Mouse (Mus musculus): Measurements from ENCODE around the gene Txlng. TPM values are rescaled to one million over a fixed set of nuclear protein-coding genes. Genes with fewer than 3 reads are reported as not detected.
"Not testable (repeated sequence)": the region's sequence is repeated elsewhere in the genome, so short reads cannot be mapped to it uniquely, and the experiment has no call there.

Txlng gene
- total RNA-seq (2022), result 10 to 100 TPM; 18.5 to 26.1 (median 23.3) TPM

GRCm38 (mm10) chrX:162829203-162829708 is at the start of gene Txlng:
TSS of gene Txlng (minus strand) at chrX:162829454.
- peak; percentile 95 to 98 for DNase-seq (ENCODE audit: low spot score in 2 of 2)

GRCm38 (mm10) chrX:162878236-162878635 is 49.0 kb upstream of the Txlng start:
- DNase-seq (ENCODE audit: low spot score in 2 of 2), result no peak

GRCm38 (mm10) chrX:162873761-162874160 is 44.5 kb upstream of the Txlng start:
- DNase-seq (ENCODE audit: low spot score in 2 of 2), result no peak

DNA sequence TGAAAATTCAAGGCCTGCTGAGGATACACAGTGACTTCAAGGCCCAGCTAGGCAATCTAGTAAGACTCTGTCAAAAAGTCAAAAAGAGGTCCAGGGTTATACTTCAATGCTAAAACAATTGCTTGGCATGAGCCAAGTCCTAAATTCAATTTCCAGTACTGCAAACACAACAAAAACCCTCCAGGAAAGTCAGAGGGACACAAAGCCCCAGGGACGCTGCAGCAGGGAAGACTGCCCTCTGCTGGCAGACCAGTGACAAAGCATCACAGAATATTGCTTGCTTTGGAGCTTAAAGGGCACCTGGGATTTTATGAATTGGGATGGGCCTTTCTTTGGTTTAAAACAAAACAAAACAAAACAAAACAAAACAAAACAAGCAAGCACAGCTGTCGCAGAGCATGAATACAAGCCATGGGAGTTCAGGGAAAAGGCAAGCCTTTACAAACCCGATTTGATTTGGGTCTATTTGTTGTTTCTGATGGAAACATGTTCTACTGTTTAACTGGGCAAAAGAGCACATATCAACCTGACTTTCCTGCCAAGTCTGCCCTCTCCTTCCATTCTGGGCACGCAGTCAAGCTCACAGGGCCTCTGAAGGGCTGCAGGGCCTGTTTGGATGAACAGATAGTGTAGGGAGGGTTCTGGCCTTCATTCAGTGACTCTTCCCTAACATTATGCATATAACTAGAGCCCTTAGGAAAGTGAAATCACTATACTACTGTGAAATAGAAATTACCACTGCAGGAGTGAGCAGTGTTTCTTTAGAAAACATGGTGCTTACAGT is 42.7 kb upstream of the Txlng start:
- DNase-seq (ENCODE audit: low spot score in 2 of 2), result no peak

DNA sequence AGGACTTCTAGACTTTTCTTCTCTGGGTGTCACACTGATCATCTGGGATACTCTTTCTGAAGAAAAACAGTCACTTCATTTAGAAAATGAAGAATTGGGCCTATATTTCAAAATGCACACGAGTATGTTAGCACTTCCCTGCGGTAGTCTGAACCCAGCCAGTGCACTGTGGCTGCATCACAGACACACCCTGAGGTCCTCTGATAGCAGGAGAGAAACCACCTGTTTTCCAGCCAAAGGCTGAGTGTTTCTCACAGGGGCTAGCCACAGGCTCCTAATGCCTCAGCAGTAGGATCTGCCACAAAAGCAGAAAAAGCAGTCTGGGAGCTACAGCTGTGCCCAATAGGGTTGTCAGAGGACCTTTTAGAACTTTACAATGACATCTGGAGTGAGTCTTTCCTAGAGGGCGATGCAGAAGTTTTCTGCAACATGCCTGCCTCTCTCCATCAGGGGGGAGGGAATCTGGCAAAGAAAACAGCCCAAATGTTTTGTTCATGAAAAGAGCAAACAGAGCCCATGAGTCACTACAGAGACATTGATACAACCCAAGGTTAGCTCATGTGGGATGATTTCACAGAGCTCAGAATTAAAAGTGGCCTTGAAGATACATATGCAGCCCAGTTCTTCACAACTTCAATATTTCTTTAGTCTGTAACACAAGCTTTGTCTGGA is 39.2 kb upstream of the Txlng start:
- no peak for DNase-seq (ENCODE audit: low spot score in 2 of 2)

- DNase-seq (ENCODE audit: low spot score in 2 of 2), result no peak
These were observed 19.4 kb upstream of the Txlng start for GRCm38 (mm10) chrX:162848682-162849081.

DNA sequence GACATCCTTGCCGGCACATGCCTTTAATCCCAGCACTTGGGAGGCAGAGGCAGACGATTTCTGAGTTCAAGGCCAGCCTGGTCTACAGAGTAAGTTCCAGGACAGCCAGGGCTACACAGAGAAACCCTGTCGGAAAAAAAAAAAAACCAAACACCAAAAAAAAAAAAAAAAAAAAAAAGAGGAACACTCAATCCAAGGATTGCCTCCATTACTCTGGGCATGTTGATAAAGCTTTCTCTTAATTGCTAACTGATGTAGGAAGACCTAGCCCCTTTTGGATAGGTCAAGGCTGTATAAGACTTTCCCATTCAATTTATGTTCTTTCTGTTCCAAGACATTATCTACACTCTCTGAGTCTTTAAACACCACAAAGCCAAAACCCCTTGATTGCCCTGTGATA is 16.3 kb upstream of the Txlng start:
- no peak for DNase-seq (ENCODE audit: low spot score in 2 of 2)

DNA sequence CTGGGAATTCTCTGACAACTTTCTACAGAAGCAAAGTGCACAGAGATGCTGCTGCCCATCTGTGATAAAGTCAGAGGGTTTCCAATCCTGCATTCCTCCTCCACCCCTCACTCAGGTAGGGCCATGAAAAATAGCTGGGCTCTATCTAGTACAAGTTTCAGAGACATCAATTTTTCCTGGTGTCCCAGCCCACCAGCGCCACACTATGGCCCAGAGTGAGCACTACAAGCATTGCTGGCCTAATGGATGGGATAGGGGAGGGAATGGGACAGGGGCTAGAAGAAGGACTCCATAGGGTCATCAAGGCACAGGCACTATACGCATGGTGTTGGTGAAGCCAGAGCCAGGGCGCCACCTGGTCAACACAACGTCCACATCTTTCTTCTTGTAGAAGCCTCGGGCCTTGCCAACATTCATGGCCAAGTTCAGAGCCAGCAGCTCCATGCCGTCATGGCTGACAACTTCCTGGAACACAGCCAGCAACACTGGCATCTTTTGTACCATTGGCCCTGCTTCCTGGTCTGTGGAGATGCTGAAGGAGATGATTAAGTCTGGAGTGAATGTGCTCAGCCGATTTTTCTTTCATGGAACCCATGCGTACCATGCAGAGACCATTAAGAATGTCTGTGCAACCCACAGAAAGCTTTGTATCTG is 15.3 kb upstream of the Txlng start:
- no peak for DNase-seq (ENCODE audit: low spot score in 2 of 2)

DNA sequence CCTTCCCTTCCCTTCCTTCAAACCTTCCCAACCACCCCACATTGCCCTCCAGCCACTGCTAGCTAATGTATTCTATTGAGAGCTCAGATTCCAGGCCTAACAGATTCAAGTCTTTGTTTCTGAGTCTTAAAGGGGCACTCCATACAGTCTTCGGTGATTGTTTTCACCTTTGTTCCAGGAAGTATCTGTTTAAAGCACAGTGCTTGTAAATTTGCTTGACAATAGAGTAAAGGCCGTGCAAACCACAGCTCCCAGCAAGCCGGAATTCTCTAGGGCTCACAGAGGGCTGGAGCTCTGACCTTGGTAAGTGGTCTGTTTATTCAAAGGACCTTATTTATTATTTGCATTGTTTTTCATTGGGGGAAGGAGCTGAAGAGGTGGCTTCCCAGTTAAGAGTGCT is 2.8 kb upstream of the Txlng start:
- no peak for DNase-seq (ENCODE audit: low spot score in 2 of 2)

- DNase-seq (ENCODE audit: low spot score in 2 of 2), result no peak
These were observed 2.3 kb upstream of the Txlng start for GRCm38 (mm10) chrX:162831542-162831941.

GRCm38 (mm10) chrX:162831036-162831435 is 1.8 kb upstream of the Txlng start:
- DNase-seq (ENCODE audit: low spot score in 2 of 2), result no peak

GRCm38 (mm10) chrX:162830313-162830712 is 1.1 kb upstream of the Txlng start:
- not testable (repeated sequence) for DNase-seq (ENCODE audit: low spot score in 2 of 2)

DNA sequence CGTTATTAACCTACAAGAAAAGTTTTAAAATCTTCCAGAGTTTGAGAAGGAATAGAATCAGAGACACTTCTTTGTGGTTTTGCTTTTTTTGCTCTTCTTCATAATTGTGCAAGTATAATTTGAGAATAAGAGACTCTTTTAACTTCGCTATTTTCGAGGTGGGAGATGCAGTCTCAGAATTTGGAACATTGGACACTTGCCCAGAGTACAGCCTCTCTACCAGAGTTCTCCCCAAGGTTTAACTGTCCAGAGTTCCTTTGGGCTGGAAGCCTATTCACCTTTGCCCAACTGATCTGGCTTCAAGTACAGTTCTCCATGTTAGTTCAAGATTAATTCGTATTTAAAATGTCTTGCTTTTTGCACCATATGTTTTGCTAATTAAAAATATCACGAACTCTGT is 487 bp upstream of the Txlng start:
- DNase-seq (ENCODE audit: low spot score in 2 of 2), result peak in 1 of 2 experiments; percentile 2

DNA sequence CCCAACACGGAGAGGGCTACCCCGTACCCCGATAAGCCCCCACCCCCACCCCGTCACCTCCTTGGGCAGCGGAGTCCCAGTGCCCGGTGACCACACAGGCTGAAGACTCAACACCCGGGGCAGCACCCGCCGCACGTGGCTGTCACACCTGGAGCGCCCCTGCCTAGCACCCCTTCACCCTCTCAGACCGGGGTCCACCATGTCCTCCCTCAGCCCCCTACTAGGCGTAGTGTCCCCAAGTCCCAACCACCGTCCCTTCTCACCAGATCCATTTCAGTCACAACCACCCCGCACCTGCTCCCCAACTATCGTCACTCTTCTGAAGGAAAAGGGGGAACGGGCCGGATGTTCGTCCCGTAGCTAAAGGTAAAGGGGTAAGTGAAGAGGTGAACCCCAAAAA is 471 bp downstream of the Txlng start:
- peak; percentile 2 to 10 for DNase-seq (ENCODE audit: low spot score in 2 of 2)

- no peak for DNase-seq (ENCODE audit: low spot score in 2 of 2)
These were observed 1.2 kb downstream of the Txlng start for GRCm38 (mm10) chrX:162828016-162828415.

DNA sequence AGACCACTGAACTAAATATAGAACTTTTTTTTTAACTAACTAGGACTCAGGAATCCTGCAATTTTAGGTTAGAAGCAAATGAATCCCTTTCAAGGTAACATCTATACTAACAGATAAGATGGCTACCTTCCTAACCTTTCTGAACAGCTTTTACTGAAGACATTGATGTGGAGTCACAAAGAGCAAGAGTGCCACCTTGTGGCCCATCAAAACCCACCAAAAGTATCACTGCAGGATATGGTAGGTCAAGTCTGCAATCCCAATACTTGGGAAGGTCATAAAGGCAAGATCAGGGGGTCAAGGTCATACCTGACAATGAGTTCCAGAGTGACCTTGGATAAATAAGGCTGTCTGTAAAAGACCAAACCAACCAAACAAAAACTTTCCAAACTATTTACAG is 28.9 kb downstream of the Txlng start:
- DNase-seq (ENCODE audit: low spot score in 2 of 2), result peak in 1 of 2 experiments; percentile 14

GRCm38 (mm10) chrX:162791392-162791791 is 37.9 kb downstream of the Txlng start:
- DNase-seq (ENCODE audit: low spot score in 2 of 2), result not testable (repeated sequence)

GRCm38 (mm10) chrX:162788372-162788771 is 40.9 kb downstream of the Txlng start:
- DNase-seq (ENCODE audit: low spot score in 2 of 2), result no peak

DNA sequence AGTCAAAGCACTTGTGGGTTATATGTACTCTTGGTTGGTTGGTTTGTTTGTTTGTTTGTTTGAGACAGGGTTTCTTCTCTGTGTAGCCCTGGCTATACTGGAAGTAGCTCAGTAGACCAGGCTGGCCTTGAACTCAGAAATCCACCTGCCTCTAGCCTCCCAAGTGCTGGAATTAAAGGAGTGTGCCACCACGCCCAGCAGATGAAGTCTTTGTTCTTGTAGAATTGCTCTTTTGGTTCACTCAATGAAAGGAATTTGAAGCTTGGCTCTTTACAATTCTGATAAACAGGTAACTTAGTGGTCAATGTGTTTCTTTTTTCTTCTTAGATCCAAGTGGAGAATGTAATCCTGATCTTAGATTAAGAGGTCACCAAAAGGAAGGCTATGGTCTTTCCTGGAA is 58.5 kb downstream of the Txlng start:
- no peak for DNase-seq (ENCODE audit: low spot score in 2 of 2)

DNA sequence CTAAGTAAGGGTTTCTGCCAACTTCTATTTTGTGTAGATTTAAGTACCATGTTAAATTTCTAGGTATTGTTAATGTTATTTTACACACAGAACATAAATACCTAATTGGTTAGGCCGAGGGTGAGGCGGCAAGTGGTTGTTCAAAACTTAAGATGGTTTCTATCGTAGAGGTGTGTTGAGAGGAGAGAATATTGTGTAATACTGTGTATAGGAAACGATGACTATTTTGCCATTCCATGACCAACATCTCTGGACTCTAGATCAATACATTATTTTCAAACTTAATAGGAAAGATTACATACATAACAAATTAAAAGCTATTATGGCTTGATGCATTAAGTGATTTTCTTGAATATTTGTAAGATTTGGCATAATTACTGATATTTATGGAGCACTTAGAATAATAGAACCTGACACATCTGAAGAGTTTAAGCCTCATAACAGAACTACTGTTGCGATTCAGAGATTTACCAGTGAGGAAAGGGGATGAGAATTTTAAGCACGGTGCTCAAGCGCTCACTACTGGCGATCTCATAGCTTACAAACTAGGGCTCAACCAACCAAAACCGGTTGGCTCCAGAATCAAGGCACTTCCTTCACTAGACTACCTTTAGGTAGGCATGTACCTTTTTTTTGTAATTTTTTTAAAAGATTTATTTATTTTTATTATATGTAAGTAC is 67.4 kb downstream of the Txlng start:
- DNase-seq (ENCODE audit: low spot score in 2 of 2), result no peak

DNA sequence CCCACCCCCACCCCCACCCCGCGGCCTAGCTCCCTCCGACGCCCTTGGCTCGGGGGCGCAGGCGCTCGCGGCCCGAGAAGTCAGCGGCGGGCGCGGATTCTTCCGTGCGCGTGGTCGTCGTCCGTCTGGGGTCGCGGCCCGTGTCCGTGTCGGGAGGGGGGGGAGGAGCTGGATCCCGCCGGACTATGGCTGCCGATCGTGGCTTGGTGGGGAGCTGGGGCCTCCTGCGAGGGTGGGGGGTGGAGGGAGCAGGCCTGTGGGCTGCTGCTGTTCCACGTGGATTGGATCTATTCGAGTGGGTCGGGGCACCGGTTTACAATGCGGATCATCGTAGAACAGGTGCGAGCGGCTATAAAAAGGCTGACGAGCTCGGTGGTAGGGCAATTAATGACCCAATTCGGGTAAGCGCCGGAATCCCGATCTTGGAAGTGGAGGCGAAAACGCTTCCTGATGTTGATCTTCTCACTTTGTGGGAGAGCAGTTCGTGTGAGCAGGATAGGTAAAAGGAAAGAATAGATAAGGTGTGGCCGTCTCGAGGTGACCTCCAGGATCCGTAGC is 68.2 kb downstream of the Txlng start:
- DNase-seq (ENCODE audit: low spot score in 2 of 2), result peak in 1 of 2 experiments; percentile 5
